Mouse (Mus musculus): ENCODE measurements around the gene Ubr2. TPM values are rescaled to one million over a fixed set of nuclear protein-coding genes. Genes with fewer than 3 reads are reported as not detected.

The Ubr2 gene
- total and polyA plus RNA-seq, 3 experiments: 20.4 to 50.9 (median 39.6) TPM

DNA sequence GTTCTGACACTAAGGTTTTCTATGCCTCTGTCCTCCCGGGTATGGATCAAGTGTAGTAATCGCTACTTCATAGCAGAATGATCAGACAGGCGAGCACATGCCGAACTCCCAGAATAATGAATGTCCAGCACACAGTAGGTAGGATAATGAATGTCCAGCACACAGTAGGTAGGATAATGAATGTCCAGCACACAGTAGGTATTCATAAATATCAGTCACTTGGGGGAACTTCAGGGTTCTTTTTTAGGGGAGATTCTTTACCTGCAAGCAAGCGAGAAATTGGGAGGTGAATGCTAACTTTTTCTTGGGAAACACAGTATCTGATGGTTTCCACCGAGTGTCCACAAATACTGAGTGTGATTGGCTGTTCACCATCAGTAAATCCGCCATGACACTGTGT, 37.8 kb downstream of the Ubr2 start:
- no peak overlapping the region for H3K27ac ChIP-seq (ENCODE audit: insufficient read depth, low read depth)
- peaks cover 9% of the 10 kb centered on the region for H3K9me3 ChIP-seq (replicated peaks; ENCODE audit: low read length)
- H3K4me2 ChIP-seq (ENCODE audit: insufficient read depth, low read depth, poor library complexity, severe bottlenecking): no peak overlapping the region
- no peaks in the 10 kb centered on the region for H3K79me2 ChIP-seq (replicated peaks; ENCODE audit: control insufficient read depth, extremely low read depth, insufficient read depth, poor library complexity, severe bottlenecking)
- H3K4me1 ChIP-seq (ENCODE audit: control insufficient read depth in 1 of 2, insufficient read depth in 2 of 2): no peaks in the 10 kb centered on the region
- dilution Hi-C loops (cut with MboI; ENCODE audit: extremely low pct_ligation_motif_present, extremely low pct_unique_long_range_greater_than_20kb, low sequenced_read_pairs): no loop called here
- in situ Hi-C loops (cut with MboI; ENCODE audit: low pct_ligation_motif_present, low pct_unique_long_range_greater_than_20kb, low sequenced_read_pairs): no loop called here
- no peak overlapping the region for H3K4me3 ChIP-seq (replicated peaks in 1 of 3; ENCODE audit: low read depth in 2 of 3, low read length in 2 of 3, poor library complexity in 1 of 3)
- no peak for TF ChIP-seq ZNF384 (IDR thresholded peaks at IDR 0.05; ENCODE audit: low read depth, low read length)
- TF ChIP-seq ZKSCAN1 (IDR thresholded peaks at IDR 0.05; ENCODE audit: borderline replicate concordance, low read depth, low read length): peak; percentile 81
- H3K27me3 ChIP-seq (replicated peaks): no peaks in the 10 kb centered on the region
- H3K9ac ChIP-seq (ENCODE audit: insufficient read depth, low read depth): no peak overlapping the region
- no peak for DNase-seq (ENCODE audit: extremely low read depth)
- H3K36me3 ChIP-seq (replicated peaks in 1 of 2; ENCODE audit: control insufficient read depth in 1 of 2, insufficient read depth in 1 of 2, low read length in 1 of 2): peaks cover 89 to 96% of the 10 kb centered on the region in 2 experiments

DNA sequence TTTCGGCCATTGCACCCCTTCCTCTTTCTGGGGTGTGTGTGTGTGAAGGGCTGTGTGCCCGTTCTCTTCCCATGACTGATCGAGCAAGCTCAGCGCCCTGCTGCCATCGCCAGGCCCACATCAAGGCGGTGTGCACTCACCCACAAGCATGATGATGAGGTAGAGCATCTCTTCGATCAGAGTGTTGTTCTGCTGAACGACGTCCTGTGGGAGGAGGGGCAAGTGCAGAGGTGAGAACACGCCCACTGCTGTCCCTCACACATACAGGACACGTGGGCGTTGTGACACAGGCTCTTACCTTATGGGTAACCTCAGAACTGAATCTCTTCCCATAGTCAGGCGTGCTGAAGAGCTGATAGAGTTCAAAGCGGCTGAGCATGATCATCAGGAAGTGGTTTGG, 43.5 kb downstream of the Ubr2 start:
- no peak for DNase-seq (ENCODE audit: extremely low read depth)
- H3K36me3 ChIP-seq (replicated peaks in 1 of 2; ENCODE audit: control insufficient read depth in 1 of 2, insufficient read depth in 1 of 2, low read length in 1 of 2): peaks cover 92 to 99% of the 10 kb centered on the region in 2 experiments
- H3K27me3 ChIP-seq (replicated peaks): no peaks in the 10 kb centered on the region
- dilution Hi-C loops (cut with MboI; ENCODE audit: extremely low pct_ligation_motif_present, extremely low pct_unique_long_range_greater_than_20kb, low sequenced_read_pairs): no loop called here
- no peak overlapping the region for H3K27ac ChIP-seq (ENCODE audit: insufficient read depth, low read depth)
- H3K79me2 ChIP-seq (replicated peaks; ENCODE audit: control insufficient read depth, extremely low read depth, insufficient read depth, poor library complexity, severe bottlenecking): no peaks in the 10 kb centered on the region
- TF ChIP-seq POLR2A (IDR thresholded peaks at IDR 0.05; ENCODE audit: low read depth, low read length) (no peak), ZKSCAN1 (IDR thresholded peaks at IDR 0.05; ENCODE audit: borderline replicate concordance, low read depth, low read length) (no peak), RCOR1 (conservative IDR thresholded peaks at IDR 0.05; ENCODE audit: low read depth, low read length) (no peak), USF2 (conservative IDR thresholded peaks at IDR 0.05; ENCODE audit: low read depth, low read length) (no peak), MXI1 (IDR thresholded peaks at IDR 0.05; ENCODE audit: low read depth, low read length) (no peak), POLR2AphosphoS2 (IDR thresholded peaks at IDR 0.05; ENCODE audit: low read depth, low read length) (no peak), ZNF384 (IDR thresholded peaks at IDR 0.05; ENCODE audit: low read depth, low read length) (no peak), MYC (IDR thresholded peaks at IDR 0.05; ENCODE audit: low read depth, low read length) (no peak), TCF12 (IDR thresholded peaks at IDR 0.05; ENCODE audit: low read depth, low read length) (no peak), TBP (conservative IDR thresholded peaks at IDR 0.05; ENCODE audit: low read depth, low read length) (no peak), MEF2A (IDR thresholded peaks at IDR 0.05; ENCODE audit: borderline replicate concordance, low read depth, low read length) (no peak), USF1 (IDR thresholded peaks at IDR 0.05; ENCODE audit: low read depth, low read length) (no peak), ZC3H11A (IDR thresholded peaks at IDR 0.05; ENCODE audit: low read depth, low read length) (no peak), MAFK (IDR thresholded peaks at IDR 0.05; ENCODE audit: insufficient replicate concordance, low read length) (no peak), SIN3A (IDR thresholded peaks at IDR 0.05; ENCODE audit: low read length) (no peak)
- H3K4me2 ChIP-seq (ENCODE audit: insufficient read depth, low read depth, poor library complexity, severe bottlenecking): no peak overlapping the region
- no peak overlapping the region for H3K9ac ChIP-seq (ENCODE audit: insufficient read depth, low read depth)
- no peak overlapping the region for H3K4me3 ChIP-seq (replicated peaks in 1 of 3; ENCODE audit: low read depth in 2 of 3, low read length in 2 of 3, poor library complexity in 1 of 3)
- in situ Hi-C loops (cut with MboI; ENCODE audit: low pct_ligation_motif_present, low pct_unique_long_range_greater_than_20kb, low sequenced_read_pairs): no loop called here
- no peaks in the 10 kb centered on the region for H3K9me3 ChIP-seq (replicated peaks; ENCODE audit: low read length)
- no peaks in the 10 kb centered on the region for H3K4me1 ChIP-seq (ENCODE audit: control insufficient read depth in 1 of 2, insufficient read depth in 2 of 2)

All from CH12.LX (cell line).